Mouse (Mus musculus): ENCODE data around the gene Tmem59.

GRCm38 (mm10) chr4:107143511-107143910 is 34.7 kb upstream of the Tmem59 start:
- TF ChIP-seq POLR2A (IDR thresholded peaks at IDR 0.05; ENCODE audit: insufficient read depth, low read length) = no peak
- no peak for TF ChIP-seq CTCF (IDR thresholded peaks at IDR 0.05; ENCODE audit: low read depth, low read length)
